Mouse (Mus musculus): ENCODE measurements around the gene Dusp5.

- no peak for TF ChIP-seq GATA1 (IDR thresholded peaks at IDR 0.05; ENCODE audit: low read length)
- TF ChIP-seq TAL1 (IDR thresholded peaks at IDR 0.05; ENCODE audit: low read length): no peak
Measured at GRCm38 (mm10) chr19:53490898-53491297, 38.0 kb upstream of the Dusp5 start.
